Mouse (Mus musculus): Measurements from ENCODE around the gene Bcar3. TPM values are rescaled to one million over a fixed set of nuclear protein-coding genes. Genes with fewer than 3 reads are reported as not detected.
A peak's percentile ranks its signal among the peaks of the same experiment; 100 is the strongest.

Bcar3 gene
- polyA plus RNA-seq, 1 experiment from 2014 or later: 4.5 TPM

DNA sequence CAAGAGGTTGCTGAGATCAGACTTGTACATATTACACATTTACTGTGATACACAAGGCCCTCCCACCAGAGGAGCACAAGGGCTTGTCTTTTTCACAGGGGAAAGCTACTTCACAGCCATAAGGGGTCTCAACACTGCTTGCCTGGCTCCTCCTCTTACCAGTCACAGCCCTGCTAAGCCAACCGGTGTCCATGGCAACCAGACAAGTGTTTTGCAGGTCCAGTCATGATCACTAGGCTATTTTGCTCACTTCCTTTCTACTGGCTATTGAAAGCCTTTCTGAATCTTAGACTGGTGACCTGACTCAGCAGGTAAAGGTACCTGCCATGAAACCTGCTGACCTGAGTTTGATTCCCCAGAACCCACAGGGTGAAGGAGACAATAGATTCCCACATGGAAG lies 181.8 kb downstream of the Bcar3 start:
- Histone ChIP-seq H3K4me2 (ENCODE audit: low read depth, low read length) (no peak overlapping the region), H3K36me3 (ENCODE audit: control insufficient read depth, insufficient read depth) (no peaks in the 10 kb centered on the region), H3K27me3 (ENCODE audit: control insufficient read depth, insufficient read depth, low read length) (peaks cover 44% of the 10 kb centered on the region), H3K9me3 (replicated peaks; ENCODE audit: control insufficient read depth, low read length) (no peaks in the 10 kb centered on the region), H3K4me3 (ENCODE audit: low read length) (no peak overlapping the region), H3K27ac (ENCODE audit: low read length) (no peak overlapping the region), H3K4me1 (ENCODE audit: control insufficient read depth, insufficient read depth, low read length) (peaks cover 25% of the 10 kb centered on the region), H3K9ac (ENCODE audit: low read length) (no peak overlapping the region)
- ATAC-seq (replicated peaks; ENCODE audit: extremely low read depth, insufficient read depth, low FRiP score): no peak
- WGBS: 59% methylated on average over 1 of the region's 1 CpGs

DNA sequence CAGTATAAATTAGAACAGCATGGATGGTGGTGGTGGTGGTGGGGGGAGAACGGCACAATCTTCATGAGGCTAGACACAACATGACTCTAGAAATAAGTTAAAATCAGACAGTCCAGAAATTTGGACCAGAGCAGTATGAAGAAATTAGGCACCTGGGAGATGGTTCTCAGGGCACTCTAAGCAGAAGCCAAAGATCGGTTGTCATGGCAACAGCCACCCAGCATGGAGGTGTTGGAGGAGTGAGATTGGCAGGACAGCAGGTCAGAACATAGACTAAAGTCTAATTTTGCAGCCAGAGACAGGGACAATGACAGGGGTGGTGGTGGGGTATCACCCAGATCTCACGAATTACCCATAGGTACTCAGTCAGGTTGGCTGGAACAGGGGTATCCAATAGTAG lies 182.7 kb downstream of the Bcar3 start:
- H3K27me3 ChIP-seq (ENCODE audit: control insufficient read depth, insufficient read depth, low read length): peaks cover 43% of the 10 kb centered on the region
- no peak overlapping the region for H3K4me2 ChIP-seq (ENCODE audit: low read depth, low read length)
- H3K4me3 ChIP-seq (ENCODE audit: low read length): no peak overlapping the region
- H3K27ac ChIP-seq (ENCODE audit: low read length): no peak overlapping the region
- 81% methylated on average over 3 of the region's 3 CpGs for WGBS
- H3K9ac ChIP-seq (ENCODE audit: low read length): no peak overlapping the region
- H3K9me3 ChIP-seq (replicated peaks; ENCODE audit: control insufficient read depth, low read length): no peaks in the 10 kb centered on the region
- no peak for ATAC-seq (replicated peaks; ENCODE audit: extremely low read depth, insufficient read depth, low FRiP score)
- no peaks in the 10 kb centered on the region for H3K36me3 ChIP-seq (ENCODE audit: control insufficient read depth, insufficient read depth)
- H3K4me1 ChIP-seq (ENCODE audit: control insufficient read depth, insufficient read depth, low read length): peaks cover 17% of the 10 kb centered on the region

DNA sequence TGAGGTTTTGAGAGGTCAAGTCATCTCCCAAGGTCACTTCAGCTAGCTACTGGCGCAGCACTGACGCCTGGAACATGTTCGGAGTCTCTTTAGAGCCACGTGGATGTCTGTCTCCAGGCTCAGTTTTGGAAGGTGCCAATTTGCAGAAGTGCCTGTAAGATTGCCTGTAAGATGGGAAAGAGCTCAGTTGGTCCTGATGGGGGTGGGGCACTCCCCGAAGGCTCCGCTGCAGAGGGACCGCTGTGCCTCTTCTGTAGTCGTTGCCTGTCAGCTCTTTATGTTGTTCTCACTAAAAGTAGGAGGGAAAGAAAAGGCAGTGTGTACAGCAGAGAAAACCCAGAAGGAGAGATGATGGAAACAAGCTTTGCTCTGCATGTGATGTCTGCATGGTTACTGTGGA lies 183.6 kb downstream of the Bcar3 start:
- WGBS: 45% methylated on average over 8 of the region's 8 CpGs
- H3K4me2 ChIP-seq (ENCODE audit: low read depth, low read length): no peak overlapping the region
- H3K27me3 ChIP-seq (ENCODE audit: control insufficient read depth, insufficient read depth, low read length): peaks cover 35% of the 10 kb centered on the region
- H3K36me3 ChIP-seq (ENCODE audit: control insufficient read depth, insufficient read depth): no peaks in the 10 kb centered on the region
- no peak overlapping the region for H3K27ac ChIP-seq (ENCODE audit: low read length)
- no peaks in the 10 kb centered on the region for H3K9me3 ChIP-seq (replicated peaks; ENCODE audit: control insufficient read depth, low read length)
- no peak for ATAC-seq (replicated peaks; ENCODE audit: extremely low read depth, insufficient read depth, low FRiP score)
- peaks cover 15% of the 10 kb centered on the region for H3K4me1 ChIP-seq (ENCODE audit: control insufficient read depth, insufficient read depth, low read length)
- H3K4me3 ChIP-seq (ENCODE audit: low read length): no peak overlapping the region
- no peak overlapping the region for H3K9ac ChIP-seq (ENCODE audit: low read length)

DNA sequence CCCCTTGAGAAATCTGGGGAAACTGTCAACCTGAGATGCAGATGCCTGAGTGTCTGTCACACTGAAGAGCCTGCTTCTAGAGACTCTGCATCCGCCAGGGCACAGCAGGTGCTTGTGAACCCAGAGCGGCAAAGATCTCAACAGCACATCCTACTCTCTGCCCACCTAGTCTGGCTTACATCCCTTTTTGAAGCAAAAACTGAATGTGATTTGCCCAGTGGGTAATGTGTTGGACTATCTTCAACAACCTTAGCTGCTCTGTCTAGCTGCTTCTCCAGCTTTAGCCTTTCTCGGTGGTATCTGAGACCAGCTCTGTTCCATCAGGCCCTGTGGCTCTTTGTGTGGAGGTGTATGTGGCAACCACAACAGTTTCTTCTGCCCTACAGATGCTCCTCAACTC lies 184.8 kb downstream of the Bcar3 start:
- Histone ChIP-seq H3K9ac (ENCODE audit: low read length) (no peak overlapping the region), H3K27ac (ENCODE audit: low read length) (no peak overlapping the region), H3K4me1 (ENCODE audit: control insufficient read depth, insufficient read depth, low read length) (peaks cover 13% of the 10 kb centered on the region), H3K36me3 (ENCODE audit: control insufficient read depth, insufficient read depth) (no peaks in the 10 kb centered on the region), H3K27me3 (ENCODE audit: control insufficient read depth, insufficient read depth, low read length) (peaks cover 32% of the 10 kb centered on the region), H3K4me2 (ENCODE audit: low read depth, low read length) (no peak overlapping the region), H3K4me3 (ENCODE audit: low read length) (no peak overlapping the region), H3K9me3 (replicated peaks; ENCODE audit: control insufficient read depth, low read length) (no peaks in the 10 kb centered on the region)
- no peak for ATAC-seq (replicated peaks; ENCODE audit: extremely low read depth, insufficient read depth, low FRiP score)
- WGBS: 87% methylated on average over 3 of the region's 3 CpGs

DNA sequence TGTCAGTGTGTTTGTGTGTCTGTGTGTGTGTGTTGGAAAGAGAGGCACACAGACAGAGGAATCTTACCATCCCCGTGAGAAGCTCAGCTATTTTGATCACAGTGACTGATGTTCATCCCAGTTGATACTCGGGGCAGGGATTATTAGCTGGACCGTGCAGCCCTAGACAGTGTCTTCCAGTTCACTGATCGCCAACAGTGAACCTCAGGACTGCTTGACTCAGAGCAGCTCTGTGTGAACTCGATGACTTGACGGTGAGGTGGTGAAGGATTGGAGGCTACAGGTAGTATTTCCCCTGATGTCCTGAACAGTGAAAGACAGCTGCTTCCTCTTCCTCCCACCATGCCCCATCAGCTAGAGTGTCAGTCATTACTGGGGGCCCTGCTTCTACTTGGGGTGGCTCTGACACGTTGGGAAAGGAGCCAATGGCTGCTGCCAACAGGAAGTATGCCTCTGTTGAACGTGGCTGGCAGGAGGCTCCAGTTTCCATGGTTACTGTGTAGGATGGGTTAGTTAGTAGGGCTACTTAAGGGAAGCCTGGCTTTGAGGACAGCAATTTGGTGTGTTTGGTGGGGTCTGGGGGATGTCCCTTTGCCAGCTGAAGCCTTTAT lies 186.2 kb downstream of the Bcar3 start:
- Histone ChIP-seq H3K36me3 (ENCODE audit: control insufficient read depth, insufficient read depth) (no peaks in the 10 kb centered on the region), H3K4me1 (ENCODE audit: control insufficient read depth, insufficient read depth, low read length) (0 out of 2 replicates have a peak, but pooled peaks cover under 1% of the 10 kb centered on the region), H3K4me2 (ENCODE audit: low read depth, low read length) (no peak overlapping the region), H3K27ac (ENCODE audit: low read length) (no peak overlapping the region), H3K9me3 (replicated peaks; ENCODE audit: control insufficient read depth, low read length) (no peaks in the 10 kb centered on the region), H3K27me3 (ENCODE audit: control insufficient read depth, insufficient read depth, low read length) (peaks cover 36% of the 10 kb centered on the region), H3K4me3 (ENCODE audit: low read length) (no peak overlapping the region), H3K9ac (ENCODE audit: low read length) (no peak overlapping the region)
- ATAC-seq (replicated peaks; ENCODE audit: extremely low read depth, insufficient read depth, low FRiP score): no peak
- WGBS: 50% methylated on average over 8 of the region's 8 CpGs

DNA sequence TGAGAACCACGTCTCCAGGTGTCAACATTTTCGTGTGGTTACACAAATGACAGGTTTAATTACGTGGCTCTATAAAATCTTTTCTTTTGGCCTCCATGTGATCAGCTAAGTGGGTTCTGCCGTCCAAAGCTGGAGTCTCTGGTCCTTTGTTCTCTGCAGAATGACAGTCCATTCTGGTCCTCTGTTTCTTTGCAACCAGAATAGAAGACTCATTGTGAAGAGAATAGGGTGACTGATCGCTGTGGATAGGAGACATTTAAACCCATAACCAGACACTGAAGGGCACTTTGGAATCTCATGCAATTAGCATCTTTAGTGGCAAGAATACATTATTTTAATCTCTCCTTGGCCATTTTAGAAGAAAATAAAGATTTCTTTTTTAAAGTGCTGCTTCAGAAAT lies 187.1 kb downstream of the Bcar3 start:
- no peak overlapping the region for H3K27ac ChIP-seq (ENCODE audit: low read length)
- no peak overlapping the region for H3K9ac ChIP-seq (ENCODE audit: low read length)
- H3K36me3 ChIP-seq (ENCODE audit: control insufficient read depth, insufficient read depth): no peaks in the 10 kb centered on the region
- H3K4me3 ChIP-seq (ENCODE audit: low read length): no peak overlapping the region
- no peaks in the 10 kb centered on the region for H3K4me1 ChIP-seq (ENCODE audit: control insufficient read depth, insufficient read depth, low read length)
- H3K4me2 ChIP-seq (ENCODE audit: low read depth, low read length): no peak overlapping the region
- 74% methylated on average over 5 of the region's 5 CpGs for WGBS
- ATAC-seq (replicated peaks; ENCODE audit: extremely low read depth, insufficient read depth, low FRiP score): no peak
- no peaks in the 10 kb centered on the region for H3K9me3 ChIP-seq (replicated peaks; ENCODE audit: control insufficient read depth, low read length)
- peaks cover 36% of the 10 kb centered on the region for H3K27me3 ChIP-seq (ENCODE audit: control insufficient read depth, insufficient read depth, low read length)

DNA sequence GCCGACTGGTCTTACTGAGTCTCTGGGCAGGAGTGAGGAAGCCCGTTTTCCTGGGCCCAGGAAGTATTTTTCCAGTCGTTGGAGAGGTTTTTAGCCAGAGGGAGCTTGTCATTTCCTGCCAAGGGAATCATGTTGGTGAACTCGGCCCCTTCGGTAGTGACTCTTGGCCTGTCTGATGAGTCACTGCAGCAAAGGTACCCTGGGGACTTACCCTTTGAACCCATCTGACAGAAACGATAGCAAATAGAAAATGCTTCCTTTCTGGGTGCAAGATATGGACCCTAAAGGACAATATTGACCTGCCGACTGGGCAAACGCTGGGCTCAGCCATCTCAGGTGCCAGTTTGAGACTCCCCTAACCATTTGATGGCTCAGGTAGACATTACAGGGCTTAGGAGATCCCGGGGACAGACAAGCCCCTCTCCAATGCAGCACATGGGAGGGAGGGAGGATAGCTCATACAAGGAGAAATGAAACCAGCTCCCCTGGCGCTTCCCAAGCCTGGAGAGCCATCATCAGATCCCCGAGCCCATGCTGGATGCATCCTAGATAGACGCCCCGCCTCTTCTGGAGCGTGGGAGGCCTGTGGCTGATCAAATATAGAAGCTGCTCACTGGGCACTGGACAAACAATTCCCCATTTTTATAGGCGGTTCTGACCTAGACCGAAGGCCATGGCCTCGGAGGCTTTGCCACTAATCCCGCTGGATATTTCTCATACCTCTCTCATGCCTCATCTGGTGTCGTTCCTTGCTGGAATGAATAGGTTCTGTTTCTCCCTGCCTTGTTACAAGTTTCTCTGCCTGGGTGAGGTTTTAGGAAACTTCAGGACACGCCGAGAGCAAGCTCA lies 188.2 kb downstream of the Bcar3 start:
- peaks cover 28% of the 10 kb centered on the region for H3K27me3 ChIP-seq (ENCODE audit: control insufficient read depth, insufficient read depth, low read length)
- no peaks in the 10 kb centered on the region for H3K9me3 ChIP-seq (replicated peaks; ENCODE audit: control insufficient read depth, low read length)
- no peaks in the 10 kb centered on the region for H3K36me3 ChIP-seq (ENCODE audit: control insufficient read depth, insufficient read depth)
- H3K4me1 ChIP-seq (ENCODE audit: control insufficient read depth, insufficient read depth, low read length): no peaks in the 10 kb centered on the region
- no peak for ATAC-seq (replicated peaks; ENCODE audit: extremely low read depth, insufficient read depth, low FRiP score)
- H3K4me3 ChIP-seq (ENCODE audit: low read length): no peak overlapping the region
- H3K9ac ChIP-seq (ENCODE audit: low read length): no peak overlapping the region
- H3K4me2 ChIP-seq (ENCODE audit: low read depth, low read length): no peak overlapping the region
- WGBS: 67% methylated on average over 21 of the region's 21 CpGs
- no peak overlapping the region for H3K27ac ChIP-seq (ENCODE audit: low read length)

DNA sequence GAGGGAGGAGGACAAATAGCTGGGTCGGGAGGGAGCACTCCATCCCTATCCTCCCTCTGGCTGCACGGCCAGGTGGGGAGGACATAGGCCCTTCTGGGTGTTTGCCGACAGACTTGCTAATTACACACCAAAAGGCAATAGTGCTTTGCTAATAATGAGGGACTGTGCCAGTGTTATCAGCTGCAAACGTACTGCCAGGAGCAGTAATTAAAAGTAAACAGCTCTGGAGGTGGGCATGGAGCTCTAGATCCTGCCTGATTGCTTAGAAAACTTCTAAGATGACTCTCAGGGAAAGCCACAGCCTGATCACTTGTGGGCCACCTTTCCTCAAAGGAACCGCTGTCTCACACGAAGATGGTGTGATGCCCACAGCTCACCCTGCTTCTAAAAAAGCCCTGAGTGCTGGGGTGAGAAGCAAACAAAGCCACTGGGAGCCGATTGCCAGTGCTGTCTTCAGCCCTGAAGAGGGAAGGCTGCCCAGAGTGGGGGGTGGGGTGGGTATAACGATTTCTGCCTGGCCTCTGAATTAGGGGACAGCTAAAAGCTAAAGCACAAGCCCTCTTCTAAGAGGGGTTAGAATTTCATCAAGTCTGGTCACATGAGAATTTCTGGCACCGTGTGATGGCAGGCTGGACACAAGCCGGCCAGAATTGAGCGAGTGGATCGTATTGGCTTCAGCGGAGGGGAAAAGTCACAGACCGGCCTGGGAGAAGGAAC lies 189.3 kb downstream of the Bcar3 start:
- no peaks in the 10 kb centered on the region for H3K36me3 ChIP-seq (ENCODE audit: control insufficient read depth, insufficient read depth)
- H3K27ac ChIP-seq (ENCODE audit: low read length): no peak overlapping the region
- no peaks in the 10 kb centered on the region for H3K9me3 ChIP-seq (replicated peaks; ENCODE audit: control insufficient read depth, low read length)
- no peak overlapping the region for H3K9ac ChIP-seq (ENCODE audit: low read length)
- 32% methylated on average over 14 of the region's 14 CpGs for WGBS
- peaks cover 21% of the 10 kb centered on the region for H3K27me3 ChIP-seq (ENCODE audit: control insufficient read depth, insufficient read depth, low read length)
- peak overlapping the region; percentile 21 for H3K4me3 ChIP-seq (ENCODE audit: low read length)
- H3K4me2 ChIP-seq (ENCODE audit: low read depth, low read length): peak overlapping the region; percentile 40; the same call in 1 of the 2 replicates
- no peak for ATAC-seq (replicated peaks; ENCODE audit: extremely low read depth, insufficient read depth, low FRiP score)
- H3K4me1 ChIP-seq (ENCODE audit: control insufficient read depth, insufficient read depth, low read length): no peaks in the 10 kb centered on the region

DNA sequence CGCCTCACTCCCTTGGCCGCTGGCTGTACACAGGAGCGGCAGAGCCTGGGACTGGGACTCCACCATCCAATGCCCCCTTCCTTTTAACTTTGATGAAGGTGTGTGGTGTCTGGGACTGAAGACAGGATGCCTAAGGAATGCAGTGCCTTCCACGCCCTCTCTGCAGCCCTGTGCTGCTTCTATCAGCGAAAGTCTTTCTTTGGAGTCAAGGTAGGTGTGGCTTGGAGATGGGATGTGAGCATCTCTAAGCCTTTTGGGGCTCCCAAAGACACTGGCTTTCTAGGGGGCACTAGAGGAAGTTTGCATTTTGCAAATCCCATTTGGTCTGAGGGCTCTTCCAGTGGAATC lies 189.8 kb downstream of the Bcar3 start:
- H3K36me3 ChIP-seq (ENCODE audit: control insufficient read depth, insufficient read depth): no peaks in the 10 kb centered on the region
- peak overlapping the region; percentile 40; the same call in 1 of the 2 replicates for H3K4me2 ChIP-seq (ENCODE audit: low read depth, low read length)
- H3K9ac ChIP-seq (ENCODE audit: low read length): no peak overlapping the region
- no peak for ATAC-seq (replicated peaks; ENCODE audit: extremely low read depth, insufficient read depth, low FRiP score)
- H3K27ac ChIP-seq (ENCODE audit: low read length): no peak overlapping the region
- peak overlapping the region; percentile 21 for H3K4me3 ChIP-seq (ENCODE audit: low read length)
- no peaks in the 10 kb centered on the region for H3K4me1 ChIP-seq (ENCODE audit: control insufficient read depth, insufficient read depth, low read length)
- H3K9me3 ChIP-seq (replicated peaks; ENCODE audit: control insufficient read depth, low read length): no peaks in the 10 kb centered on the region
- H3K27me3 ChIP-seq (ENCODE audit: control insufficient read depth, insufficient read depth, low read length): peaks cover 16% of the 10 kb centered on the region
- 31% methylated on average over 5 of the region's 5 CpGs for WGBS

All from heart, embryonic 16.5 days (tissue).